Mouse (Mus musculus): ENCODE measurements around the gene Cnn1.

Cnn1 gene

GRCm38 (mm10) chr9:22098993-22099696 lies at the start of gene Cnn1:
Gene Cnn1, plus strand, starts transcription at chr9:22099216.
- no peak for DNase-seq (ENCODE audit: low read depth, low spot score)

- no peak for DNase-seq (ENCODE audit: low read depth, low spot score)
Measured at GRCm38 (mm10) chr9:22049315-22049714, 49.7 kb upstream of the Cnn1 start.

- no peak for DNase-seq (ENCODE audit: low read depth, low spot score)
Measured at GRCm38 (mm10) chr9:22049721-22050270, 49.2 kb upstream of the Cnn1 start.

GRCm38 (mm10) chr9:22050351-22050889 lies 48.6 kb upstream of the Cnn1 start:
- DNase-seq (ENCODE audit: low read depth, low spot score): peak; percentile 64

GRCm38 (mm10) chr9:22051161-22051957 lies 47.7 kb upstream of the Cnn1 start:
- no peak for DNase-seq (ENCODE audit: low read depth, low spot score)

GRCm38 (mm10) chr9:22051958-22052254 lies 47.1 kb upstream of the Cnn1 start, which contains the start of gene Elavl3:
Gene Elavl3, minus strand, starts transcription at chr9:22052023.
- DNase-seq (ENCODE audit: low read depth, low spot score): peak; percentile 35

GRCm38 (mm10) chr9:22053657-22054056 lies 45.4 kb upstream of the Cnn1 start:
- no peak for DNase-seq (ENCODE audit: low read depth, low spot score)

GRCm38 (mm10) chr9:22054411-22055076 lies 44.5 kb upstream of the Cnn1 start:
- DNase-seq (ENCODE audit: low read depth, low spot score): peak; percentile 49

- no peak for DNase-seq (ENCODE audit: low read depth, low spot score)
Measured at GRCm38 (mm10) chr9:22055713-22056112, 43.3 kb upstream of the Cnn1 start.

- DNase-seq (ENCODE audit: low read depth, low spot score): no peak
Measured at GRCm38 (mm10) chr9:22056303-22056910, 42.6 kb upstream of the Cnn1 start.

- DNase-seq (ENCODE audit: low read depth, low spot score): no peak
Measured at GRCm38 (mm10) chr9:22057031-22057517, 41.9 kb upstream of the Cnn1 start.

- no peak for DNase-seq (ENCODE audit: low read depth, low spot score)
Measured at GRCm38 (mm10) chr9:22058011-22058424, 41.0 kb upstream of the Cnn1 start.

GRCm38 (mm10) chr9:22061339-22061738 lies 37.7 kb upstream of the Cnn1 start:
- no peak for DNase-seq (ENCODE audit: low read depth, low spot score)

GRCm38 (mm10) chr9:22064341-22064740 lies 34.7 kb upstream of the Cnn1 start:
- no peak for DNase-seq (ENCODE audit: low read depth, low spot score)

- DNase-seq (ENCODE audit: low read depth, low spot score): no peak
Measured at GRCm38 (mm10) chr9:22065642-22066041, 33.4 kb upstream of the Cnn1 start.

GRCm38 (mm10) chr9:22066433-22066832 lies 32.6 kb upstream of the Cnn1 start:
- no peak for DNase-seq (ENCODE audit: low read depth, low spot score)

- DNase-seq (ENCODE audit: low read depth, low spot score): no peak
Measured at GRCm38 (mm10) chr9:22067195-22067594, 31.8 kb upstream of the Cnn1 start.

GRCm38 (mm10) chr9:22069881-22070553 lies 29.0 kb upstream of the Cnn1 start:
- no peak for DNase-seq (ENCODE audit: low read depth, low spot score)

- DNase-seq (ENCODE audit: low read depth, low spot score): peak; percentile 95
Measured at GRCm38 (mm10) chr9:22070791-22071573, 28.0 kb upstream of the Cnn1 start, which contains the start of the genes Gm49318 and Zfp653. Gene Gm49318, minus strand, starts transcription at chr9:22071259. Gene Zfp653, minus strand, starts transcription at chr9:22071376.

GRCm38 (mm10) chr9:22072276-22072675 lies 26.7 kb upstream of the Cnn1 start:
- no peak for DNase-seq (ENCODE audit: low read depth, low spot score)

All from embryo, embryonic 11.5 days (tissue).